Mouse (Mus musculus): ENCODE measurements around the gene B4galt1. TPM values are rescaled to one million over a fixed set of nuclear protein-coding genes. Genes with fewer than 3 reads are reported as not detected.

B4galt1 gene
- polyA plus RNA-seq, 1 experiment from 2014 or later: 33.2 TPM

- Histone ChIP-seq H3K27me3 (replicated peaks) (no peaks in the 10 kb centered on the region), H3K27ac (no peak overlapping the region), H3K4me3 (replicated peaks) (no peak overlapping the region), H3K36me3 (no peaks in the 10 kb centered on the region), H3K4me2 (replicated peaks) (no peak overlapping the region), H3K4me1 (replicated peaks) (peaks cover 12% of the 10 kb centered on the region), H3K9ac (no peak overlapping the region), H3K9me3 (no peaks in the 10 kb centered on the region)
- no peak for ATAC-seq
- 95% methylated on average over 4 of the region's 4 CpGs for WGBS
These were observed 19.5 kb downstream of the B4galt1 start for GRCm38 (mm10) chr4:40834232-40834786.

- no peak overlapping the region for H3K4me2 ChIP-seq (replicated peaks)
- H3K9ac ChIP-seq: no peak overlapping the region
- no peak for ATAC-seq
- H3K27me3 ChIP-seq (replicated peaks): no peaks in the 10 kb centered on the region
- 88% methylated on average over 9 of the region's 9 CpGs for WGBS
- H3K4me3 ChIP-seq (replicated peaks): no peak overlapping the region
- H3K4me1 ChIP-seq (replicated peaks): peaks cover 12% of the 10 kb centered on the region
- no peaks in the 10 kb centered on the region for H3K36me3 ChIP-seq
- H3K9me3 ChIP-seq: no peaks in the 10 kb centered on the region
- no peak overlapping the region for H3K27ac ChIP-seq
These were observed 20.2 kb downstream of the B4galt1 start for GRCm38 (mm10) chr4:40833381-40834231.

- no peaks in the 10 kb centered on the region for H3K4me1 ChIP-seq (replicated peaks)
- H3K36me3 ChIP-seq: no peaks in the 10 kb centered on the region
- no peaks in the 10 kb centered on the region for H3K27me3 ChIP-seq (replicated peaks)
- no peak overlapping the region for H3K4me3 ChIP-seq (replicated peaks)
- H3K27ac ChIP-seq: no peak overlapping the region
- WGBS: 82% methylated on average over 5 of the region's 5 CpGs
- no peak for ATAC-seq
- H3K9me3 ChIP-seq: no peaks in the 10 kb centered on the region
- H3K9ac ChIP-seq: no peak overlapping the region
- H3K4me2 ChIP-seq (replicated peaks): no peak overlapping the region
These were observed 23.3 kb downstream of the B4galt1 start for GRCm38 (mm10) chr4:40830530-40830929.

- no peak overlapping the region for H3K27ac ChIP-seq
- H3K9ac ChIP-seq: no peak overlapping the region
- no peaks in the 10 kb centered on the region for H3K27me3 ChIP-seq (replicated peaks)
- H3K4me1 ChIP-seq (replicated peaks): no peaks in the 10 kb centered on the region
- H3K4me2 ChIP-seq (replicated peaks): no peak overlapping the region
- H3K36me3 ChIP-seq: no peaks in the 10 kb centered on the region
- no peaks in the 10 kb centered on the region for H3K9me3 ChIP-seq
- no peak overlapping the region for H3K4me3 ChIP-seq (replicated peaks)
- WGBS: 84% methylated on average over 13 of the region's 13 CpGs
- no peak for ATAC-seq
These were observed 24.0 kb downstream of the B4galt1 start for GRCm38 (mm10) chr4:40829654-40830400.

GRCm38 (mm10) chr4:40828910-40829309 lies 24.9 kb downstream of the B4galt1 start:
- Histone ChIP-seq H3K9ac (no peak overlapping the region), H3K36me3 (no peaks in the 10 kb centered on the region), H3K4me3 (replicated peaks) (no peak overlapping the region), H3K4me1 (replicated peaks) (no peaks in the 10 kb centered on the region), H3K27me3 (replicated peaks) (no peaks in the 10 kb centered on the region), H3K9me3 (no peaks in the 10 kb centered on the region), H3K4me2 (replicated peaks) (no peak overlapping the region), H3K27ac (no peak overlapping the region)
- WGBS: 66% methylated on average over 7 of the region's 7 CpGs
- ATAC-seq: peak; percentile 55; the same call in 1 of the 2 replicates

GRCm38 (mm10) chr4:40827926-40828325 lies 25.9 kb downstream of the B4galt1 start:
- ATAC-seq: no peak
- WGBS: 90% methylated on average over 9 of the region's 9 CpGs
- Histone ChIP-seq H3K36me3 (no peaks in the 10 kb centered on the region), H3K9ac (no peak overlapping the region), H3K4me2 (replicated peaks) (no peak overlapping the region), H3K4me1 (replicated peaks) (no peaks in the 10 kb centered on the region), H3K27ac (no peak overlapping the region), H3K4me3 (replicated peaks) (no peak overlapping the region), H3K27me3 (replicated peaks) (no peaks in the 10 kb centered on the region), H3K9me3 (no peaks in the 10 kb centered on the region)

GRCm38 (mm10) chr4:40826810-40827209 lies 27.0 kb downstream of the B4galt1 start:
- 94% methylated on average over 2 of the region's 2 CpGs for WGBS
- no peaks in the 10 kb centered on the region for H3K27me3 ChIP-seq (replicated peaks)
- ATAC-seq: no peak
- no peak overlapping the region for H3K27ac ChIP-seq
- 0 out of 2 replicates have a peak, but pooled peaks cover 2% of the 10 kb centered on the region for H3K36me3 ChIP-seq
- no peaks in the 10 kb centered on the region for H3K9me3 ChIP-seq
- H3K4me2 ChIP-seq (replicated peaks): no peak overlapping the region
- H3K4me1 ChIP-seq (replicated peaks): no peaks in the 10 kb centered on the region
- no peak overlapping the region for H3K9ac ChIP-seq
- H3K4me3 ChIP-seq (replicated peaks): no peak overlapping the region

GRCm38 (mm10) chr4:40825981-40826380 lies 27.8 kb downstream of the B4galt1 start:
- H3K36me3 ChIP-seq: 0 out of 2 replicates have a peak, but pooled peaks cover 2% of the 10 kb centered on the region
- 90% methylated on average over 2 of the region's 2 CpGs for WGBS
- H3K4me1 ChIP-seq (replicated peaks): no peaks in the 10 kb centered on the region
- H3K4me2 ChIP-seq (replicated peaks): no peak overlapping the region
- H3K9me3 ChIP-seq: no peaks in the 10 kb centered on the region
- ATAC-seq: no peak
- no peak overlapping the region for H3K27ac ChIP-seq
- H3K9ac ChIP-seq: no peak overlapping the region
- H3K27me3 ChIP-seq (replicated peaks): no peaks in the 10 kb centered on the region
- H3K4me3 ChIP-seq (replicated peaks): no peak overlapping the region

GRCm38 (mm10) chr4:40825146-40825545 lies 28.7 kb downstream of the B4galt1 start:
- H3K36me3 ChIP-seq: 0 out of 2 replicates have a peak, but pooled peaks cover 2% of the 10 kb centered on the region
- H3K4me1 ChIP-seq (replicated peaks): no peaks in the 10 kb centered on the region
- no peak overlapping the region for H3K27ac ChIP-seq
- H3K27me3 ChIP-seq (replicated peaks): no peaks in the 10 kb centered on the region
- WGBS: 70% methylated on average over 5 of the region's 5 CpGs
- H3K4me2 ChIP-seq (replicated peaks): no peak overlapping the region
- ATAC-seq: no peak
- no peaks in the 10 kb centered on the region for H3K9me3 ChIP-seq
- H3K9ac ChIP-seq: no peak overlapping the region
- no peak overlapping the region for H3K4me3 ChIP-seq (replicated peaks)

GRCm38 (mm10) chr4:40824505-40824904 lies 29.3 kb downstream of the B4galt1 start:
- Histone ChIP-seq H3K4me3 (replicated peaks) (no peak overlapping the region), H3K9me3 (no peaks in the 10 kb centered on the region), H3K27me3 (replicated peaks) (no peaks in the 10 kb centered on the region), H3K4me2 (replicated peaks) (no peak overlapping the region), H3K36me3 (0 out of 2 replicates have a peak, but pooled peaks cover 2% of the 10 kb centered on the region), H3K27ac (no peak overlapping the region), H3K4me1 (replicated peaks) (no peaks in the 10 kb centered on the region), H3K9ac (no peak overlapping the region)
- WGBS: 90% methylated on average over 7 of the region's 7 CpGs
- ATAC-seq: no peak

GRCm38 (mm10) chr4:40823664-40824063 lies 30.1 kb downstream of the B4galt1 start:
- H3K36me3 ChIP-seq: 0 out of 2 replicates have a peak, but pooled peaks cover 2% of the 10 kb centered on the region
- no peaks in the 10 kb centered on the region for H3K27me3 ChIP-seq (replicated peaks)
- no peak overlapping the region for H3K9ac ChIP-seq
- H3K4me1 ChIP-seq (replicated peaks): no peaks in the 10 kb centered on the region
- H3K9me3 ChIP-seq: no peaks in the 10 kb centered on the region
- H3K4me2 ChIP-seq (replicated peaks): no peak overlapping the region
- H3K4me3 ChIP-seq (replicated peaks): no peak overlapping the region
- no peak overlapping the region for H3K27ac ChIP-seq
- ATAC-seq: no peak
- 89% methylated on average over 8 of the region's 8 CpGs for WGBS

- H3K9me3 ChIP-seq: no peaks in the 10 kb centered on the region
- H3K27ac ChIP-seq: no peak overlapping the region
- no peaks in the 10 kb centered on the region for H3K4me1 ChIP-seq (replicated peaks)
- 0 out of 2 replicates have a peak, but pooled peaks cover 2% of the 10 kb centered on the region for H3K36me3 ChIP-seq
- ATAC-seq: no peak
- no peak overlapping the region for H3K4me2 ChIP-seq (replicated peaks)
- H3K9ac ChIP-seq: no peak overlapping the region
- no peaks in the 10 kb centered on the region for H3K27me3 ChIP-seq (replicated peaks)
- H3K4me3 ChIP-seq (replicated peaks): no peak overlapping the region
- WGBS: 81% methylated on average over 14 of the region's 14 CpGs
These were observed 30.7 kb downstream of the B4galt1 start for GRCm38 (mm10) chr4:40823151-40823550.
